Mouse (Mus musculus) lung, adult 2 months (tissue): ENCODE measurements around the gene Tex45. TPM values are rescaled to one million over a fixed set of nuclear protein-coding genes. Genes with fewer than 3 reads are reported as not detected.

Experiments used
- DNase-seq: peaks from one replicate; pipeline ENCODE4 v3.0.0; 2022
- H3K4me1 ChIP-seq: fragments of 200-500 bp; 2 replicates; pipeline ENCODE4 v1.6.1; 2011; ENCODE audit warnings: low read length; ENCODE audit not compliant: control insufficient read depth, insufficient read depth
- H3K4me3 ChIP-seq: fragments of 200-500 bp; replicated peaks from 2 replicates; pipeline ENCODE3; 2011; ENCODE audit warnings: low read depth, mild to moderate bottlenecking, control low read depth, low read length; ENCODE audit errors: extremely low read depth
- CTCF ChIP-seq: fragments of 200-500 bp; IDR thresholded peaks from 2 replicates; pipeline ENCODE4 v1.5.1; 2011; ENCODE audit warnings: mild to moderate bottlenecking, low read length, control low read depth; ENCODE audit not compliant: insufficient read depth
- POLR2A ChIP-seq: fragments of 200-500 bp; IDR thresholded peaks from 2 replicates; pipeline ENCODE4 v1.6.1; 2011; ENCODE audit warnings: low read depth, mild to moderate bottlenecking, control low read depth, low read length, borderline replicate concordance; ENCODE audit errors: extremely low read depth
- WGBS: fragments of 180-500 bp; shearing (Covaris S2); methylation state at CpG from one replicate; pipeline ENCODE4 v1.1.7; 2018; 5-methylcytosine and 5-hydroxymethylcytosine counted together
- polyA plus RNA-seq: library from polyadenylated mRNA; depleted of rRNA; stranded (reverse); fragments of >200 nt; gene quantifications from 2 replicates; pipeline ENCODE4 v1.2.3, GENCODE M21; 2012

The Tex45 gene
- polyA plus RNA-seq, 1 experiment: 0.24 TPM

- no peak for TF ChIP-seq CTCF
- TF ChIP-seq POLR2A: no peak
- Histone ChIP-seq H3K4me3 (no peak overlapping the region), H3K4me1 (peaks cover 2% of the 10 kb centered on the region; the same call in 1 of the 2 replicates)
- 45% methylated on average over 4 of the region's 4 CpGs for WGBS
- DNase-seq: no peak
Measured at GRCm38 (mm10) chr8:3480221-3480785, 9.6 kb downstream of the Tex45 start.

GRCm38 (mm10) chr8:3481605-3482004 is 10.9 kb downstream of the Tex45 start:
- H3K4me1 ChIP-seq: no peaks in the 10 kb centered on the region
- TF ChIP-seq CTCF: no peak
- TF ChIP-seq POLR2A: no peak
- H3K4me3 ChIP-seq: peak overlapping the region; percentile 36
- no peak for DNase-seq
- WGBS: 47% methylated on average over 5 of the region's 5 CpGs

- no peak for TF ChIP-seq POLR2A
- no peak for TF ChIP-seq CTCF
- 82% methylated on average over 22 of the region's 22 CpGs for WGBS
- Histone ChIP-seq H3K4me1 (no peaks in the 10 kb centered on the region), H3K4me3 (no peak overlapping the region)
- no peak for DNase-seq
Measured at GRCm38 (mm10) chr8:3482240-3482740, 11.6 kb downstream of the Tex45 start.

DNA sequence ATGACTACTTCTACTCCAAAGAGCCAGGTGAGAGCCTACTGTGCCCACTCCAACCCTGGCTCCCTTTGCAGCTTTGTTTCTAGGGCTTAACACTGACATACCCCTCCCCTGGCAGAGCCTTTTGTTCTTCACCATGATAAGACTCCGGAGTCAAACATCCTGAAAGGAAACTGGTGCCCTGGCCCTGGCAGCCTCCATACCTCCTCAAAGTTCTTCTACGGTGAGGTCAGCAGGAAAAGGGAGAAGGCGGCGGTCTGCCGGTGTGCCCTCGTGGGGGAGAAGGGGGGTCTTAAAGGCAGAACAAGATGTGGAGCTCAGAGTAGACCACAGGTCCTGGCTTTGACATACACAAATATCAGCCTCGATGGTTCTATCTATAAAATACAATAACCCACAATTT is 12.9 kb downstream of the Tex45 start:
- no peaks in the 10 kb centered on the region for H3K4me1 ChIP-seq
- WGBS: 39% methylated on average over 7 of the region's 7 CpGs
- H3K4me3 ChIP-seq: no peak overlapping the region
- DNase-seq: no peak
- TF ChIP-seq POLR2A (no peak), CTCF (no peak)

DNA sequence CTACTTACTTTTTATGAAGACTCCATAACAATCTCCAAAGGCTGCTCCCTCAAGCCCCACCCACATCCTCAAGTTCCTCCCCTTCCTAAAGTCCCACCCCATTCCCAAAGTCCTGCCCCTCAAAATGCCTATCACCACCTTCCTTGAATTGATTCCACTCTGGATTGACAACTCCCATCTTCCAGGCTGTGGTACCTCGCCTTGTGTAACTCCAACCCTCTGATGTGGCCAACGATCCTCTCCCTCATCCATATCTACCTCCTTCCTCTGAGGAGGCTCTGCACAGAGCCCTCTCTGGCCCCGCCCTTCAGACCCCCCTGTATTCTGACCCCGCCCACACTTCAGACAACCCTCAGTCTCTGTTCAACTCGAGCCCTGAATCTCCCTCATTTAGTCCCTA is 14.5 kb downstream of the Tex45 start:
- DNase-seq: no peak
- TF ChIP-seq CTCF (no peak), POLR2A (no peak)
- Histone ChIP-seq H3K4me1 (no peaks in the 10 kb centered on the region), H3K4me3 (no peak overlapping the region)
- 36% methylated on average over 5 of the region's 5 CpGs for WGBS

GRCm38 (mm10) chr8:3492901-3493844 is 22.5 kb downstream of the Tex45 start, which contains the start of gene Zfp358:
TSS of gene Zfp358 (plus strand) at chr8:3493138.
- H3K4me1 ChIP-seq: peaks cover 2% of the 10 kb centered on the region; the same call in 1 of the 2 replicates
- peak; percentile 58 for TF ChIP-seq POLR2A
- no peak for TF ChIP-seq CTCF
- DNase-seq: peak; percentile 61
- under 1% methylated on average over 63 of the region's 64 CpGs for WGBS
- peak within 1 kb of the TSS; percentile 98 for H3K4me3 ChIP-seq

- no peak for TF ChIP-seq POLR2A
- TF ChIP-seq CTCF: no peak
- no peak for DNase-seq
- 16% methylated on average over 6 of the region's 6 CpGs for WGBS
- Histone ChIP-seq H3K4me1 (peaks cover 2% of the 10 kb centered on the region; the same call in 1 of the 2 replicates), H3K4me3 (peak overlapping the region; percentile 98)
Measured at GRCm38 (mm10) chr8:3493845-3494208, 23.2 kb downstream of the Tex45 start.

- no peak for TF ChIP-seq CTCF
- no peak for TF ChIP-seq POLR2A
- Histone ChIP-seq H3K4me1 (peaks cover 2% of the 10 kb centered on the region; the same call in 1 of the 2 replicates), H3K4me3 (no peak overlapping the region)
- 95% methylated on average over 44 of the region's 44 CpGs for whole genome bisulfite sequencing
- no peak for DNase-seq
Measured at GRCm38 (mm10) chr8:3495578-3496427, 25.1 kb downstream of the Tex45 start.

GRCm38 (mm10) chr8:3496428-3496748 is 25.7 kb downstream of the Tex45 start:
- Histone ChIP-seq H3K4me3 (no peak overlapping the region), H3K4me1 (peaks cover 5% of the 10 kb centered on the region; the same call in 1 of the 2 replicates)
- no peak for DNase-seq
- TF ChIP-seq CTCF (no peak), POLR2A (no peak)
- 91% methylated on average over 15 of the region's 15 CpGs for WGBS
